Mouse (Mus musculus): ENCODE results near the gene Aldh3a1. TPM values are rescaled to one million over a fixed set of nuclear protein-coding genes. Genes with fewer than 3 reads are reported as not detected.

Gene Aldh3a1
- polyA plus RNA-seq, 1 experiment = 0.69 TPM

GRCm38 (mm10) chr11:61231329-61231728 is 24.0 kb downstream of the Aldh3a1 start:
- no peaks in the 10 kb centered on the region for H3K4me1 ChIP-seq (ENCODE audit: control insufficient read depth, insufficient read depth, insufficient read length)
- H3K36me3 ChIP-seq (ENCODE audit: control insufficient read depth, insufficient read depth, low read length) = no peaks in the 10 kb centered on the region
- peak; percentile 23; the same call in 1 of the 2 replicates for TF ChIP-seq CTCF (IDR thresholded peaks at IDR 0.05; ENCODE audit: extremely low read depth, insufficient read depth, insufficient read length, insufficient replicate concordance)
- TF ChIP-seq POLR2A (IDR thresholded peaks at IDR 0.05; ENCODE audit: low read depth, low read length) = no peak
- no peaks in the 10 kb centered on the region for H3K27me3 ChIP-seq (ENCODE audit: control insufficient read depth, insufficient read depth, low read length)
- DNase-seq (ENCODE audit: low read depth in 1 of 2, low spot score in 2 of 2) = peak; percentile 12 to 36
- no peak overlapping the region for H3K27ac ChIP-seq (ENCODE audit: insufficient read depth, low read length)
- WGBS = under 1% methylated on average over 9 of the region's 9 CpGs
- H3K4me3 ChIP-seq (ENCODE audit: extremely low read depth, insufficient read depth, insufficient read length) = no peak overlapping the region

GRCm38 (mm10) chr11:61234174-61234573 is 26.8 kb downstream of the Aldh3a1 start:
- TF ChIP-seq CTCF (IDR thresholded peaks at IDR 0.05; ENCODE audit: extremely low read depth, insufficient read depth, insufficient read length, insufficient replicate concordance) (no peak), POLR2A (IDR thresholded peaks at IDR 0.05; ENCODE audit: low read depth, low read length) (no peak)
- Histone ChIP-seq H3K27ac (ENCODE audit: insufficient read depth, low read length) (no peak overlapping the region), H3K4me3 (ENCODE audit: extremely low read depth, insufficient read depth, insufficient read length) (no peak overlapping the region), H3K36me3 (ENCODE audit: control insufficient read depth, insufficient read depth, low read length) (no peaks in the 10 kb centered on the region), H3K27me3 (ENCODE audit: control insufficient read depth, insufficient read depth, low read length) (no peaks in the 10 kb centered on the region), H3K4me1 (ENCODE audit: control insufficient read depth, insufficient read depth, insufficient read length) (no peaks in the 10 kb centered on the region)
- DNase-seq (ENCODE audit: low read depth in 1 of 2, low spot score in 2 of 2) = no peak
- 65% methylated on average over 5 of the region's 5 CpGs for WGBS

GRCm38 (mm10) chr11:61236015-61236414 is 28.7 kb downstream of the Aldh3a1 start:
- Histone ChIP-seq H3K27ac (ENCODE audit: insufficient read depth, low read length) (no peak overlapping the region), H3K27me3 (ENCODE audit: control insufficient read depth, insufficient read depth, low read length) (no peaks in the 10 kb centered on the region), H3K4me1 (ENCODE audit: control insufficient read depth, insufficient read depth, insufficient read length) (no peaks in the 10 kb centered on the region), H3K4me3 (ENCODE audit: extremely low read depth, insufficient read depth, insufficient read length) (no peak overlapping the region), H3K36me3 (ENCODE audit: control insufficient read depth, insufficient read depth, low read length) (no peaks in the 10 kb centered on the region)
- no peak for DNase-seq (ENCODE audit: low read depth in 1 of 2, low spot score in 2 of 2)
- 89% methylated on average over 3 of the region's 3 CpGs for WGBS
- TF ChIP-seq CTCF (IDR thresholded peaks at IDR 0.05; ENCODE audit: extremely low read depth, insufficient read depth, insufficient read length, insufficient replicate concordance) (no peak), POLR2A (IDR thresholded peaks at IDR 0.05; ENCODE audit: low read depth, low read length) (no peak)

DNA sequence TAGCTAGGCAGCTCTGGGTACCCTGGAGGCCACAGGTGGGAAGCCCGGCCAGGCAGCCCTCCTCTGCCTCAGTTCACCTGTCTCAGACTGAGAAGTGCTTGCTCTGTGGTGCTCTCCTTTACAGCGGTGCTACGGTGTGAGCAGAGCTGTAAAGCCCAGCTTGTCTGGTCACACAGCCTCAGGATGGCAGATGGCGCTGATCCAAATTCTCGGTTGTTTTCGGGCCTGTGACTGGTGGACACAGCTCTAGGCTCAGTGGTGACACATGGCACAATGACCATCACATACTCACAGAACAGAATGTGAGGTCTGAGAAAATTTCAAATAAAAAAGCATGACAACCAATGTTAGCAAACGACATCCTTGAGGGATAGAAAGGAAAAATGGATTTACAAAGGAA is 37.1 kb downstream of the Aldh3a1 start:
- WGBS = 92% methylated on average over 7 of the region's 7 CpGs
- peaks cover 27% of the 10 kb centered on the region for H3K36me3 ChIP-seq (ENCODE audit: control insufficient read depth, insufficient read depth, low read length)

GRCm38 (mm10) chr11:61251741-61252140 is 44.4 kb downstream of the Aldh3a1 start:
- TF ChIP-seq CTCF (IDR thresholded peaks at IDR 0.05; ENCODE audit: extremely low read depth, insufficient read depth, insufficient read length, insufficient replicate concordance) (no peak), POLR2A (IDR thresholded peaks at IDR 0.05; ENCODE audit: low read depth, low read length) (no peak)
- 73% methylated on average over 10 of the region's 10 CpGs for WGBS

More for the DNA sequence above, 37.1 kb downstream of the Aldh3a1 start:
- Histone ChIP-seq H3K27me3 (ENCODE audit: control insufficient read depth, insufficient read depth, low read length) (no peaks in the 10 kb centered on the region), H3K4me1 (ENCODE audit: control insufficient read depth, insufficient read depth, insufficient read length) (no peaks in the 10 kb centered on the region), H3K27ac (ENCODE audit: insufficient read depth, low read length) (no peak overlapping the region), H3K4me3 (ENCODE audit: extremely low read depth, insufficient read depth, insufficient read length) (no peak overlapping the region)
- TF ChIP-seq POLR2A (IDR thresholded peaks at IDR 0.05; ENCODE audit: low read depth, low read length) = no peak
- no peak for TF ChIP-seq CTCF (IDR thresholded peaks at IDR 0.05; ENCODE audit: extremely low read depth, insufficient read depth, insufficient read length, insufficient replicate concordance)
- no peak for DNase-seq (ENCODE audit: low read depth in 1 of 2, low spot score in 2 of 2)

DNA sequence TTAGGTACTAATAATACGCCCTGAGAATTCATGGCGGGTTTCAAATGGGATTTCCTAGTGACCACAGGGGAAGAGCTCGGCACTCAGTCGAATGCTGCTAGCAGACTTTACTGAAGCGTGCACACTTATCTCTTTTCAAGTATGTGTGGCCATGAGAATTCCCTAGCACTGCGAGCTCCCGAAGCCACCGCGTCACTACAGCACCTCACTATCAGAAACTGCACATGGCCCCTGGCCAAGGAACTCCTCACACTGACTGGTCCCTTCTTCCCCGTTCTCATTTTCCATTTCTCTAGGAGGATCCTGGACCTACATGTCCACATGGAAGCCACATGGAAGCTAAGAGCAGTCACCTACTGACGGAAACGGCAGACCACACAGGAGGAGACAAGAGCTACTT is 45.5 kb downstream of the Aldh3a1 start:
- Histone ChIP-seq H3K4me1 (ENCODE audit: control insufficient read depth, insufficient read depth, insufficient read length) (no peaks in the 10 kb centered on the region), H3K27ac (ENCODE audit: insufficient read depth, low read length) (no peak overlapping the region), H3K4me3 (ENCODE audit: extremely low read depth, insufficient read depth, insufficient read length) (no peak overlapping the region), H3K27me3 (ENCODE audit: control insufficient read depth, insufficient read depth, low read length) (no peaks in the 10 kb centered on the region), H3K36me3 (ENCODE audit: control insufficient read depth, insufficient read depth, low read length) (peaks cover 51% of the 10 kb centered on the region)
- TF ChIP-seq POLR2A (IDR thresholded peaks at IDR 0.05; ENCODE audit: low read depth, low read length) (no peak), CTCF (IDR thresholded peaks at IDR 0.05; ENCODE audit: extremely low read depth, insufficient read depth, insufficient read length, insufficient replicate concordance) (no peak)
- DNase-seq (ENCODE audit: low read depth in 1 of 2, low spot score in 2 of 2) = no peak
- 91% methylated on average over 12 of the region's 12 CpGs for WGBS

More at GRCm38 (mm10) chr11:61251741-61252140, 44.4 kb downstream of the Aldh3a1 start:
- Histone ChIP-seq H3K27ac (ENCODE audit: insufficient read depth, low read length) (no peak overlapping the region), H3K4me3 (ENCODE audit: extremely low read depth, insufficient read depth, insufficient read length) (no peak overlapping the region), H3K36me3 (ENCODE audit: control insufficient read depth, insufficient read depth, low read length) (peaks cover 46% of the 10 kb centered on the region), H3K4me1 (ENCODE audit: control insufficient read depth, insufficient read depth, insufficient read length) (no peaks in the 10 kb centered on the region), H3K27me3 (ENCODE audit: control insufficient read depth, insufficient read depth, low read length) (no peaks in the 10 kb centered on the region)
- no peak for DNase-seq (ENCODE audit: low read depth in 1 of 2, low spot score in 2 of 2)

GRCm38 (mm10) chr11:61259106-61259505 is 51.8 kb downstream of the Aldh3a1 start:
- Histone ChIP-seq H3K4me1 (ENCODE audit: control insufficient read depth, insufficient read depth, insufficient read length) (no peaks in the 10 kb centered on the region), H3K27me3 (ENCODE audit: control insufficient read depth, insufficient read depth, low read length) (no peaks in the 10 kb centered on the region), H3K4me3 (ENCODE audit: extremely low read depth, insufficient read depth, insufficient read length) (no peak overlapping the region), H3K27ac (ENCODE audit: insufficient read depth, low read length) (no peak overlapping the region), H3K36me3 (ENCODE audit: control insufficient read depth, insufficient read depth, low read length) (peaks cover 53% of the 10 kb centered on the region)
- TF ChIP-seq POLR2A (IDR thresholded peaks at IDR 0.05; ENCODE audit: low read depth, low read length) (no peak), CTCF (IDR thresholded peaks at IDR 0.05; ENCODE audit: extremely low read depth, insufficient read depth, insufficient read length, insufficient replicate concordance) (no peak)
- DNase-seq (ENCODE audit: low read depth in 1 of 2, low spot score in 2 of 2) = no peak
- WGBS = 95% methylated on average over 6 of the region's 6 CpGs
